Mouse (Mus musculus) urinary bladder, postnatal 4 days (tissue): ENCODE measurements around the gene Clic5.

ENCODE experiments used
- DNase-seq, 2 experiments: peaks; one replicate each; pipeline ENCODE4 v3.0.0; 2021 to 2022; ENCODE audit warnings: low spot score in 2 of 2

The Clic5 gene

DNA sequence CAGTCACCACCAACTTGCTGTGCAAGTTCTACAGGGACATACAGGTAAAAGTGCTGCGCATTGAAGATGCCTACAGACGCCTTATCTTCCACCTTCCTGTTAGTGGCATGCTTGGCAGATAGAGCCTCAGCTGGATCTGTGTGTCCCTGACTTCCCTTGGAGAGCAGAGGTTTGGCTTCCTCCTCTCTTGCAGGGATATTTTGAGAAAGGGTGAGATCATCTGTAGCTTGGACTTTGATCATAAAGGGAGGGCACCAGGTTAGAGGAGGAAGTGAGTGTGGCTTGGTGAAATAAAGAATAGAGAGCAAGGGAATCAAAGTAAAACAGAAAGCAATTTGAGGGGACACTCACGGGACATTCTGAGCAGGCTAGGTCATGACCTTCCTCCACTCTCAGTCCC, 4.6 kb downstream of the Clic5 start:
- no peak for DNase-seq

DNA sequence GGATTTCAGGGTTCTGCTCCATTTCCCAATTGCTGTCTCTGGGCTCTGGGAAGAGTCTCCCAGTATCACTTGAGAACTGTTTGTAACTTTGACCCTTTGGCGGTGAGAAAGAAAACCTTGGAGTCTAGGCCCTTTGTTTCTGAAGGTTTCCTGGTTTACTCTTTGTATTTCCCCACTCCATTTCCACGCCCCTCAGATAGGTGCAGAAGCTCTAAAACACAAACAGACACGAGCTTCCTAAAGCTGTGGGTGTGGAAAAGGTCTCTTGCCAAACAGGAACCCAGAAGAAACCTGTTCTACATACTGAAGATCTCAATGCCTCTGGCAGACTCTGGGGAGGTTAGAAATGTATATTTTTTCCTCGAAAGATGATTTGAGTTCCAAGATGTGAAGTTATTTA, 10.8 kb downstream of the Clic5 start:
- no peak for DNase-seq

DNA sequence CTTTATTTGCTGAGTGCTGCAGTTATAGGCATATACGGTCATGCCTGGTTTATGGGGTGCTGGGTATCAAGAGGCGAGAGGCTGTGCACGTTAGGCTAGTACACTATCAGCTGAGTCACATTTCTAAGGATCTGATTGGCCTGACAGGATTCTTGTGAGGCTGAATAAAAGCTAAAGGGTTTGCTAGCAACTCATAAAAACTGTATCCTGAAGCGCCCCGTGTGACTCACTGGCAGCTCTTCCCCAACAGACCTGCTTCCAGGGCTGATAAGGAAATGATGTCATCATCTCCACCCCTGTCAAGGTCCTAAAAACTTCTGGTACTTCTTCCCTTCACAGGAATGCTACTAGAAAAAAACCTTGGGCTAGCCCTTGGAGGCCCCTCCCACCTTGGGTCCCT, 14.6 kb downstream of the Clic5 start:
- no peak for DNase-seq

DNA sequence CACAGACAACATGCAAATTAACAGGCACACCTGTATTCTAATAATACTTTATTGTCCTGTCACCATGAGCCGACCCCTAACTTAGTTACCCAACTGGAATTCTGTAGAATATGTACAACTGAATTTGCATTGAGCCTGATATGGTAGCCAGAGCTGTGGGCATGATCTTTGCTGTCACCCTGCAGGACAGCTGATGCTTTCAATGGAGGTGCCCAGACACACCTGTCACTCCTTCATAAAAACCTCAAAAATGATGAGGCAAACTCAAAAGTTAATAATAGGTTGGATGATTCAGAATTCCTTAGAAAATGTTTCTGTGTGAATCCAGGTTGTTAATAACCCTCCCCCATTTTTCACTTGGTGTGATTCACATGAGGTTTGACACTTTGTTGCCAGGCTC, 16.4 kb downstream of the Clic5 start:
- DNase-seq, result no peak

DNA sequence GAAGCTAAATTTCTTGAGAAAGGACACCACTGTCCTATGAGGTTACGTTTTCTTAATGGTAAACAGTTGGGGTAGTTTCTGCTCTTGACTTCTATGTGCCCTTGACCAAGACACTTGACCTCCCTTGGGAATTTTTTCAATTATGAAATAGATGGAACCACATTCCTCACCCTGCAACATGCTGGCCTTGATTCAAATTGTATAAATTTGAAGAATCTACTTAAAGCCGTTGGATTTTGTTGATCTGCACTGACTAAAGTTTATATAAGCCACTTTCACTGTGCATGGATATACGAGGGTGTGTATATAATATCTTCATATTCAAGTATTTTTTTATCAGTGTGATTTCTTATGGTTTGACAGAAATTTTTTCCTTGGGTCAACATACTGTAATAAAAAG, 17.2 kb downstream of the Clic5 start:
- DNase-seq, result no peak

DNA sequence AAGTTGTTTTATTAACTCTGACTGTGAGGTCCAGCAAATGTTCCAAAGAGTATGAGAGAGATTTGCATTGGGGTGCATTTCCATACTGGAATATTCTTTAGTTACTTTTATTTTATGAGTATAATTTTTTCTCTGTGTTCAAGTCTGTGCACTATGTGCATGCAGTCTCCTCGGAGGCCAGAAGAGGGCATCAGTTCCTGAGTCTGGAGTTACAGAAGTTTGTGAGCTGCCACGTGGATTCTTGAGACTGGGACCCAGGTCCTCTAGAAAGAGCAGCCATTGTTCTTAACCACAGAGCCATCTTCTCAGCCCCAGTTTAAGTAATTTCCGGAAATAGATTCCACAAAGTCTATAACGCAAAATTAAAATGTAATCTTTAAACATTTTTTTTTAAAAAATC, 20.5 kb downstream of the Clic5 start:
- DNase-seq, result no peak

DNA sequence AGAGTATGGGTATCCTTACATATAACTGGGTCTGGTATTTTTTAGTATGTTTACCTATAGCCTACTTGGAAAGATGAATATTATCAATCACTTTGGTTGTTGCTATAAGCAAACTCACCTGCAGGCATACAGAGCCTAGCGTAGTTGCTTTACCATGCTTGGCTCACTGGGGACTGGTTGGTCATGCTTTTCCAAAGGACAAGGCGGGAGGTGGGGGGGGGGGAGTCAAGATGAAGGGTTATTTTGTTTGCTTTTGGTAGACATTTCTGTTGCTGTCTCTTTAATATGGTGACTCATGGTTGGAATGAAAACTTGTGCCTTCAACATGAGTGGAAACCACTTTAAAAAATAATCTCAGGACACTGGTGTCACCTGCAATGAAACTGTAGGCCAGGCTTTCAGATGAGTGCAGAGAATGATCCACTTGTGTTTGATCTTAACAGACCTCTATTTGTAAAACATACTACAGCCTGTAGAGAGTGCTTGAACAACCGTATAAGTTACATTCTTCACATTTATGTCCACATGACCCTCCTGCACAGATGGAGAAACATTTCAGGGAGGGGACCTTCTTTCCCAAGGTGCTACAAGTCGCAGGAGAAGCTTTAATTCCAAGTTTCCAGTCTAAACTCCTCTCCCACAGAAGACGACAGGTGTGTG, 24.7 kb downstream of the Clic5 start:
- DNase-seq, result no peak

DNA sequence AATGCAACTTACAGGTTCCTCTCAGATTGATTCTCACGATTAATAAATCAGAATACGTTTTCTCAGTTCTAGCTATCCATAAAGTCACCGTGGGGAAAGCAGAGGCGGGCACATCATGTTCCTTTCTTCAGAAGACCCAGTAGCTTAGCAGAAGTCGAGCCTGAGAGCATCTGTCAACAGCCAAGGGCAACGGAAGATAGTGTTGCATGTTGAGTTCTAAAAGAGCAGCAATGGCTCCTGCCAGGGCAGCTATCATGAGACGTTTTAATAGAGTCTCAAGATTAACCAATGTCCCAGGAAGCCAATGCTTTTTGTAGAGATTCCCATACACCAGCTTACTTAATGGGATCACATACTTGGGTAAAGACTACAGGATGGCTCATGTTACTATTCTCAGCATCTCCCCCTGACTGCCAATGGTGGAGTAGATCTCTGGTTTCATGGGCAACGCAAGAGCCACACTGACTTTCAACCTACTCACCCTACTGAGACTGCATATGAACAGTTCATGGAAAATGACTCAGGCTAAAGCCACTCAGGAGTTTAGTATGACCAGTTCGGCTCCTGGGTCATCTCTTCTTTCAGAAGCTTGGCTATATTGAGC, 26.9 kb downstream of the Clic5 start:
- no peak for DNase-seq

DNA sequence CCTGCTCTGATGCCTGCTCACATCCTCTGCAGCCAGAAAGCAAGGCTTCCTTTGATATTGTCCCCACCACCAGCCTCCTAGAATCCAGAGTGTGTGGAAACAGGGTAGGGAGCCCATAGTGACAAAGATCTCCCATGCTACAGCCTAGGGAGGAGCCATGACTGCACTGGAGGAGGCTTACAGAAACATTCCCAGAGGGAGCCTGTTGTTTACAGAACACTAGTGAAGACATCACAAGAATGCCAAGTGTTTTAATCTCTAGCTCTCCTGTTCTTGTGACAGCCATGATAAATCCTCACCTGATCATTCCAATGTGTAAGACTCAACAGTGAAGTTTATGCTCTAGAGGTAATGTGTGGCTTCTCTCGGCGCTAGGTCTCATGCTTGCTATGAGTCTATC, 28.8 kb downstream of the Clic5 start:
- DNase-seq, result no peak

DNA sequence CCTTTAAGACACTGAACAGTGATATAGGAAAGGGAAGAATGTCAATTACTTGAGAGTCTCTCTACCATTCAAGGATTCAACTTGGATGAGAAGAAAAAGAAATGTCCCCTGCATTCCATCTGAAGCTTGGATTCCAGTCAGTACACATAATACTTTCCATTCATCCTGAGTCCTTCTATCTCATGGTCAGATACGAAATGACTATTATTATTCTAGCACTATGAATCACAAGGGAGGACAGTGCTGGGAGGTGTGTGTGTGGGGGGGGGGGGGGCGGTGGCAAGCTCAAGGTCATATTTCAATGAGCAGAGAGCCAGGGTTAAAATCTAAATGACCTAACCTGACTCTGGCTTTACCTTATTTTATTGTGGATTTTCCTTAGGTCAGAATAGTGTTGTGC, 31.6 kb downstream of the Clic5 start:
- no peak for DNase-seq

DNA sequence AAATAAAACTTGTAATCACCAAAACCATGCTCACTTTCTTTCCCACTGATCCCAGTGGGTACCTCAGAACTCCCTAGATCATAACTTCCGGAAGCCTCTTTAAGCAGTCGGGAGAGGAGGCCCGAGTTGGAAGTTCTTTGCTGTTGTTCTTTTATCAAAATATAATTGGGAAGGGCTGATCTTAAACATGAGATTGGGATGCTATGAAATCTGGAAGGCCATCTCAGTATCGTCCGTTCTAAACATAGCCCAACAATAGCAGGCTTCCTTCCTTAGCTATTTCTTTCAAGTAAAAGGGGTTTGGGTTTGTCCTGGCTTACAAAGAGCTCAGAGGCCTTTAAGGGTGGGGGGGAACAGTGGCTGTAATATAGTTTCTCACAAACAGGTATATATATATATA, 40.0 kb downstream of the Clic5 start:
- DNase-seq, result no peak

DNA sequence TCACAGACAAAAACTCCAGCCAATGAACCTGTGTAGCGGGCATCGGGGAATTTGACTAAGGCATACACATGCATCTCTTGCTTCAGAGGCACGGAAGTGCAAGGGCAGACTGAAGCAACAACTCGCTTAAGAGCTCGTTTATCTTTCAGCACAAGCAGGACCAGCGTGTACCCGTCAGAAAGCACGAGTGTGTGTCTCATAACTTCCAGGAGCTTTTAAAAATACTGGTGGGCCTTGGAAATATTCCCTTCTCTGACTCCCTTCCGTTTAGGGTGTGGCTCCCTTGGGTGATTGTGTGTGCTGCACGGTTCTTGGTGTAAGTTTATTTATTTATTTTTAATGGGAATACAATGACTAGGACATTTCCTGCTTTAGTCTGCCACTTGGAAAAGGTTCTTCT, 41.7 kb downstream of the Clic5 start:
- no peak for DNase-seq

DNA sequence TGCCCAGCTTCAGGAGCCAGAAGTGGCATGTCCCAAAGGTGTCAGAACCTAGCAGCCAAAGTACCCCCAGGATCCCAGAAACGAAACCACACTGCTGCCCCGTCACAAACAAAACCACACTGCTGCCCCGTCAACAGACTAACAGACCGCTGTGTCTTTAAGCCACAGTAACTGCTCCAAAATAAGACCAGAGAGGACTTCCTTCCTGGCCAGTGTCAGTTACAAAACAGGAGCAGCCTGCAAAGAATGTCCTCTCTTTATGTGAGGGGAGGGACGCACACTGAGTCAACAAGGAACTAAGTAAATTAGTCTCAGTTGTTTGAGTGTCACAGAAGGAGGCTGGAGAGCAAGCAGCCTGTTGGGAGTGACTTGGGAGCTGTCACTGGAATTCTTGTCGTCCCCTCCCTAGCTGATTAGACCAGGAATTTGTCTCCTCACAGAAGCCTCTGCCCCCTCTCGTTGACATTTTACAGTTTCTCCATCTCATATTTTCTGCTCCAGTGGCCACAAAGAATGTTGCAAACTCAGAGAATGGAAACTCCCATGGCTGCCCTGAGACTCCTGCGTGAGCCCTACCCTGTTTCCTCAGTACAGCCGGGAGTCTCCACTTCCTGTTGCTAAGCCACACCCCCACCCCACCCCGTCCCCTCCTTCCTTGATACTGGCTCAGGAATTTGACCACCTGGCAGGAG, 50.8 kb downstream of the Clic5 start:
- DNase-seq, result no peak

DNA sequence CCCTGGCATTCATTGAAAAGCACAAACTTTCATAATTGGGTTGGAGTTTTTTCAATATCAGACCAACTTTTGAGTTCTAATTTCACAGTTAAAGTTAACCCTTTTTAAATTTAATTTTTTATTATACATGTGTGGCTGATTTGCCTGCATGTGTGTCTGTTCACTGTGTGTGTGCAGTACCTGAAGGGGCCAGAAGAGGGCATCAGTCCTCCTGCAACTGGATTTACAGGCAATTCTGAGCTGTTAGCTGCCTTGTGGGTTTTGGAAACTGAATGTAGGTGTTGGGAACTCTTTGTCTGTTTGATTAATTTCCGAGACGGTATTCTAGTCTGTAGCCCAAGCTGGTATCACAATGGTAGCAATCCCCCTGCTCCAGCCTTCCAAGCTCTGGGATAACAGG, 52.4 kb downstream of the Clic5 start:
- no peak for DNase-seq

DNA sequence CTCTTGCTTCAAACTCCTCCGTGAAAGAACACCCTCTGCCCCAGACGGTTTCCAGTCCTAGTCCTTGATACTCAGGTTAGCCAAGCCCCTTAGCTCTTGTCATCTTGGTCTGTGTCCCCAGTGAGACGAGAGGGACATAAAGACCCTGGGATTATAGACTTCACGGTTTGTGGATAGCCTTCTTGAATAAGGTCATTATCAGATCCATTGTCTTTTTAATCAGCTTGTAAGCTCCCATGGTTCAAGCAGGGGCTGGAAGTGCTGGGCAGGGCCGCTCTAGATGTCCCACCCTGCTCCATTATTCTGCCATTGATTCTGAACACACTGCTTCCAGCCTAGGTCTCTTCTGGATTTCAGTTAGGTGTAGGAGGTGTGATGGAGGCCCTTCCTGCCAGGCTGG, 55.7 kb downstream of the Clic5 start:
- DNase-seq, result no peak

DNA sequence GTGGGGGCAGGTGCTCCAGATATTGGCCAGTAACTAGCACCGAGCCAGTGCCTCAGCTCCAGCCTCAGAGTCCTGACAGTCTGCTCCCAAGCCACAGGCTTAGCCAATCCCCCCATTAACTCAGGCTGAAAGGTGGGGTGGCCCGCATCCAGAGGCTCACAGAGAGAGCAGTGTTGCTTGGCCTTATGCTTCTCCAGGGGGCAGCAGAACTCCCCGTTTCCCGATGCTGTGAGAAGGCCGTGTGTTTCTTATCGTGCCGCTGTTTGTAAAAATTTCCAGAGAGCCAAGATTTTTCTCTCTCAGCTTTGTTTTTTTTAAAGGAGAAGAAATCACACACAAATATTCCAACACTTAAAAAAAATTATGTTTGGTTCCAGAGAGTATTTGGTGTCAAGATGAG, 56.2 kb downstream of the Clic5 start:
- DNase-seq, result no peak

DNA sequence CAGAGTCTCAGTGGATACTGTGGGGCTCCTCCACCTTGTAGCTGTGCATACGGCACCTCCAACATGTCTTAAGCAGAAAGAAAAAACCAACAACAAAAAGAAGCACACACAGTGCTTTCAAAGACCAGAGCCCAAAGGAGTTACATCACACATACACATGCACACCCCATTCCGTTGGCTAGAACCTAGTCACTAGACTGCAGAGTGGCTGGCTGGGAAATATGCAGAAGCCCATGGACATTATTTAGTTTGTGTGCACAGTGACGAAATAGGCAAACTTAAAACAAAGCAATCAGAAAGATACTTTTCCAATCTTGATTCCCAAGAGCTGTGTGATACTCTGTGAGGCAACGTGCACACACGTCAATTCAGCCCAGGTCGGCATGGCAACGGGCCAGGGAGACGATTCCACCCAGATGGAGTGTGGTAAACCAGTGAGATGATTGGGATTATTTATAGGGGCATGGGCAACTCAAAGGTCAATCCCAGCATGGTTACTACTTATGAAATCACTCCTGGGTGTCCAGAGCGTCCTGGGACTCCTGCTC, 57.8 kb downstream of the Clic5 start:
- no peak for DNase-seq

DNA sequence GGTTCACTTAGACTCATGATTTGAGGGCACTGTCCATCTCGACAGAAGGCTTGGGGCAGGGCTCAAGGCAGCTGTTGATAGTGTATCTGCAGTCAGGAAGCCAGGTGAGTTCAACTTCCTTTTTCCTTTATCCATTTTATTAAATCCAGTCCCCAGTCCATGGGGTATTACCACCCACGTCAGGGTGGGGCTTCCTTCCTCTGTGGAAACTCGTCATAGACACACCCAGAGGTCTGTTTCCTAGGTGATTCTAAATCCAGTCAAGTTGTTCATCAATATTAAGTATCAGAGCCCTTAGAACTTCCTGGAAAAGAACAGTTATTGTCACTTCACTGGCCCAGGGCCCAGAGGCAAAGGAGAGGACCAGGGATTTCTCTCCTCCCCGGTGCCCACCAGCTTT, 61.2 kb downstream of the Clic5 start:
- no peak for DNase-seq

DNA sequence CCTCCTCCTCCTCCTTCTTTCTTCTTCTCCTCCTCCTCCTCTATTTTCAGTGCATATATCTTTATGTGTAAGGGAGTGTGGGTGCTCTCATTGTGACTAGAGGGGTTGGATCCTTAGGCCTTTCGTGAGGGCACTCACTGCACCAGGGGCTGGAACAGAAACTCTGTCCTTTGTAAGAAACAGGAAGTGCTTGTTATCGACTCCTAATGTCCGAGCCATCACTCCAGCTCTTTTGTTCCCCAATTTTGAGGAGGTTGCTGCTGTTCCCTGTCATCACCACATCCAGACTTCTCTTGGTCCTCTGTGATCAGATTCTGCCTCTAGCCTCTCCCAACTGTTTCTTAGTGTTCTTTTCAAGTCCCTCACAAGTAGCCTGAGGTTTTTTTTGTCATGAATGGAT, 64.3 kb downstream of the Clic5 start:
- no peak for DNase-seq

DNA sequence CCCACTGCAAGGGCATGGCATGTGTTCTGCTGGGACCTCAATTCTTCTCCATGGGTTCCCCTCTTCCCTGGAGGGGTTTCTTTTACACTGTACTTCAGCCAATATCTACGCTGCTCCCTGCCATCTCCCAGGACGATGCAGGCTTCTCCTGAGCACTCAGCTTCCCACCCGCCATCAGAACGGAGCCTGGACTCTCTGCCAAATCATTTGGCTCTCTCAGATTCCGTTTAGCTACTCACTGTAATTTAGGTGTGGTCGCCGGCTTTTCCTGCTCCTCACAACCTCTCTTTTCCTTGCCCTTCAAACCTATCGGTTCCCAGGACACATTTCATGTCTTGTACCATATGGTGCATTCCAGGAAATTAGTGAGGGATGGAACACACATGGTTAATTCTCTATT, 66.3 kb downstream of the Clic5 start:
- no peak for DNase-seq

DNA sequence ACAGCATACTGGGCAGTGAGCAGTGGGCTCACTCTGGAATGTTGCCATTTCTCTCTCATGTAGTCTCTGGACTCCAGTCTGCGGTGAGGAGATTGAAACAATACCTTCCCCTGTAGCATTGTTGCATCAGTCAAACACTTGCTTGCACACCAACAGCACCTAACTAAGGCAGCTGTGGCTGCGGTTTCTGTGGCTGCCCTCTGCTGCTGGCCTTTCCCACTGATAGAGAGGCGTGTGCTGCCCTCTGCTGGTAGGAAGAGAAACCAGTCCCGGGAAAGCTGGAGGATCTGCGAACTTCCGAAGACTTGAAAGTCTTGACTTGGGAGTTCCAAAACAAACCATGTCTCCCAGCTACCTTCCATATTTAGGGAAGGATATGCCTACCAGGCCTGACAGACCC, 68.2 kb downstream of the Clic5 start:
- peak; percentile 59 to 76 for DNase-seq

DNA sequence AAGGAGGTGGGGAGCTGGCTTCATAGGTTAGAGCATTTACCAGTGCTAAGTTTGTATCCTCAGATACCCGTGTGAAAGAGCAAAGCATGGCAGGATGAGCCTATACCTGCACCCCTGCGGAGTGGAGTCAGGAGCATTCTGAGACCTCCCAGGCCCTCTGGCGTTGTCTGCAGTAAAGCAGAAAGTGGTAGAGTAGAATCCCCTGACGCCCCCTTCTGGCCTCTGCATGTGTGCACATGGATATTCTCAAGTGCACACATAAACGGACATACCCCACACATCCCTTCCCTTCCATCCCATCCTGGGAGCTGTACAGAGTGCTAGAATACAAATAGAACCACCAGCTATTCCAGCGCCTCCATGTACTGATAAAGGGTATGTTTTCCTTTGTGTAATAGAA, 70.9 kb downstream of the Clic5 start:
- no peak for DNase-seq

DNA sequence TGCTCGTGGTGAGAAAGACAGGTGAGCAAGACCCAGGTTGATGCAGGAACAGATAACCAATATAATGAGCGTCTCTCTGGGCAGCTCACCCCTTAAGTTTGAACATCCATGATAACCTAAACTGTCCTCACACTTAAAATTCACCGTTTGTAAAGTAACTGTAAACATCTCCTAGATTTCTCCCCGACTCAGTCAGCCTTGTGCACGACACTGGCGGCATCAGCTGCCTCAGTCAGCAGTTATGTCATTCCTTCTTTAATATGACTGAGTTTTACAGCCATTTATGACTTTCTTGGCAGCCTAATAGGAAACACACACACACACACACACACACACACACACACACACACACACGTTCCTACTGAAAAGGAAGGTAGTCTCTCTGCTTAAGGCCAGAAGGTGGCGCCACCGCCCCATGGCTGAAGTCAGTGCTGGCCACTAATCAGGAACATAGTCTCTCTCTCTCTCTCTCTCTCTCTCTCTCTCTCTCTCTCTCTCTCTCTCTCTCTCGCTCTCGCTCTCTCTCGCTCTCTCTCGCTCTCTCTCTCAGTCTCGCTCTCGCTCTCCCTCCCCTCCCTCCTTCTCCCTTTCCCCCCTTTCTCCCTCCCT, 73.3 kb downstream of the Clic5 start:
- peak; percentile 57 to 69 for DNase-seq
